8 mouse cellular contexts compared by ENCODE assay signal in the genomic region with DNA sequence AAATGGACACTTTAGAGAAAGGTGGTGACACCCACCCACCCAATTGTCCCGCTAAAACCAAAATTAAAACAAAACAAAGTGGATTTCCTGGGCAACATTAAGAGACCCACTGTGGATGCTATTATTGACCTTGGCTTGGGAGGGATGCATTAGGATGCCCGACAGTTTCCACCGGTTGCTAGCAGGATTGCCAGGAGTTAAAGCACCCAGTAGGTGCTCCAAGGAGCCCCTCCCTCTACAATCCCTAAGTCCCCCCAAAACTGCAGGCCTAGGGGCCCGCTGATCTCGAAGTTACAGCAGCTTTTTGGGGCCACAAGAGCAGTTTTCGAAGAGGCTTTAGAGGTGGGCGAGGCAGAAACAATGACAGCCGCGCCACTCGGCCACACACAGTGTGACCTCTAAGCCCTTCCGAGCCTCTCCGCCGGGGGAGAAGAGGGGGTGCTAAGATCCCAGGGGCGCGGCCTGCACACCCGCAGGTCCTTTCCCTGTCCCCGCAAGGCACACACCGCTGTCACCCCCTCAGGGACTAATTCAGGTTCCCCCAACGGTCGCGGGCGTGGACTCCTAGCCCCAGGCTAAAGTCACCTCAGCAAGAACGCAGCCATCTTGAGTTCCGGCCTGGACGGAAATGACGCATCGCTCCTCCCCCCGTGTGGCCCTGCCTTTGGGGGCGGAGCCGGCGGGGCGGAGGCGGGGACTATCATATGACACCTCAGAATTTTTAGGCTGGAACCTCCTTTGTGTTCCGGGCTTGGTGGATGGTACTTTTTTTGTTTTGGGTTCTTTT. TPM values are rescaled to one million over a fixed set of nuclear protein-coding genes. Genes with fewer than 3 reads are reported as not detected.
A peak's percentile ranks its signal among the peaks of the same experiment; 100 is the strongest.
DNase-seq lines count a peak whose midpoint lies in the region; ATAC-seq lines count a peak whose summit lies in the region.

A gene (minus strand): TSS at position 630 of the 787 bp plus-strand sequence.
A gene (plus strand): TSS at position 738 of the 787 bp plus-strand sequence.

- H3K27me3 ChIP-seq in heart, embryonic 14.5 days (ENCODE audit: control insufficient read depth, insufficient read depth, low read length) = no peaks in the 10 kb centered on the region
- H3K27me3 ChIP-seq in liver, embryonic 13.5 days = peaks cover 7% of the 10 kb centered on the region; the same call in 1 of the 2 replicates
- H3K27me3 ChIP-seq in stomach, embryonic 16.5 days (ENCODE audit: control insufficient read depth, insufficient read depth, low read length) = no peaks in the 10 kb centered on the region

- ATAC-seq in CD4-positive, CD25-positive, alpha-beta regulatory T cell, adult 4 months = peak; percentile 99
- peak; percentile 95 for ATAC-seq in heart, embryonic 14.5 days (ENCODE audit: insufficient number of reproducible peaks, insufficient read depth, low FRiP score, low read depth)
- ATAC-seq in liver, embryonic 13.5 days (ENCODE audit: low read depth) = peak; percentile 97
- ATAC-seq in stomach, embryonic 16.5 days (ENCODE audit: insufficient read depth, low FRiP score) = peak; percentile 95

- peak within 1 kb of the TSS; percentile 95 to 97 for H3K4me3 ChIP-seq in heart, embryonic 14.5 days (ENCODE audit: control insufficient read depth in 1 of 2, insufficient read depth in 1 of 2, low read depth in 1 of 2, low read length in 2 of 2)
- peak within 1 kb of the TSS; percentile 77 for H3K4me3 ChIP-seq in liver, embryonic 13.5 days (replicated peaks)
- H3K4me3 ChIP-seq in stomach, embryonic 16.5 days (replicated peaks; ENCODE audit: low read length) = peak within 1 kb of the TSS; percentile 77

- no peaks in the 10 kb centered on the region for H3K9me3 ChIP-seq in heart, embryonic 14.5 days (ENCODE audit: control insufficient read depth, low read length)
- H3K9me3 ChIP-seq in liver, embryonic 13.5 days (replicated peaks) = no peaks in the 10 kb centered on the region
- H3K9me3 ChIP-seq in stomach, embryonic 16.5 days (replicated peaks; ENCODE audit: control insufficient read depth, low read length) = no peaks in the 10 kb centered on the region

- peak within 1 kb of the TSS; percentile 87 to 93 for H3K27ac ChIP-seq in heart, embryonic 14.5 days (replicated peaks in 1 of 2; ENCODE audit: control insufficient read depth in 1 of 2, insufficient read depth in 1 of 2, low read depth in 2 of 2, low read length in 2 of 2)
- peak within 1 kb of the TSS; percentile 76 for H3K27ac ChIP-seq in liver, embryonic 13.5 days
- H3K27ac ChIP-seq in stomach, embryonic 16.5 days (ENCODE audit: low read length) = peak within 1 kb of the TSS; percentile 72

- WGBS in heart, embryonic 14.5 days = under 1% methylated on average over 34 of the region's 34 CpGs
- under 1% methylated on average over 34 of the region's 34 CpGs for WGBS in liver, embryonic 13.5 days (ENCODE audit: insufficient replicate concordance)
- WGBS in stomach, embryonic 16.5 days = under 1% methylated on average over 34 of the region's 34 CpGs

- peak; percentile 95 for DNase-seq in c-Kit-negative CD71-positive TER-119-positive erythroid progenitor cells, embryonic 14.5 days (ENCODE audit: low read depth, low spot score)
- peak; percentile 86 for DNase-seq in fibroblast of lung, adult 2 months (ENCODE audit: low read depth)
- DNase-seq in kidney, postnatal 14 days = peak; percentile 96
- DNase-seq in liver, embryonic 13.5 days = peak; percentile 95
- DNase-seq in neural tube, embryonic 10.5 days (ENCODE audit: extremely low spot score, low spot score) = peak; percentile 94

- H3K4me1 ChIP-seq in heart, embryonic 14.5 days (ENCODE audit: control insufficient read depth in 2 of 2, insufficient read depth in 2 of 2, low read length in 2 of 2) = peaks cover 5 to 15% of the 10 kb centered on the region in 2 experiments
- peaks cover 30% of the 10 kb centered on the region for H3K4me1 ChIP-seq in liver, embryonic 13.5 days (replicated peaks)
- H3K4me1 ChIP-seq in stomach, embryonic 16.5 days (ENCODE audit: control insufficient read depth, insufficient read depth, low read length) = peaks cover 14% of the 10 kb centered on the region

- H3K36me3 ChIP-seq in heart, embryonic 14.5 days (ENCODE audit: control insufficient read depth, insufficient read depth, low read length) = peaks cover 9% of the 10 kb centered on the region
- H3K36me3 ChIP-seq in liver, embryonic 13.5 days = peaks cover 9% of the 10 kb centered on the region
- H3K36me3 ChIP-seq in stomach, embryonic 16.5 days (ENCODE audit: control insufficient read depth, insufficient read depth, low read length) = no peaks in the 10 kb centered on the region

- H3K9ac ChIP-seq in heart, embryonic 14.5 days (ENCODE audit: low read length) = peak within 1 kb of the TSS; percentile 95
- peak within 1 kb of the TSS; percentile 89 for H3K9ac ChIP-seq in liver, embryonic 13.5 days
- H3K9ac ChIP-seq in stomach, embryonic 16.5 days (ENCODE audit: low read length) = peak within 1 kb of the TSS; percentile 94

- peak within 1 kb of the TSS; percentile 87 for H3K4me2 ChIP-seq in heart, embryonic 14.5 days (ENCODE audit: low read length)
- peak within 1 kb of the TSS; percentile 91 for H3K4me2 ChIP-seq in liver, embryonic 13.5 days
- peak within 1 kb of the TSS; percentile 91 for H3K4me2 ChIP-seq in stomach, embryonic 16.5 days (ENCODE audit: low read depth, low read length)

RNA-seq across cellular contexts. Expression of the first gene that starts in this region (rescaled TPM):
- 100 to 1,000 TPM; 135 to 150 TPM for polyA plus RNA-seq in CD4-positive, CD25-positive, alpha-beta regulatory T cell, adult 4 months (2017; shearing (Covaris generic))
- 622 and 642 TPM in 2 replicates for polyA plus RNA-seq in heart, embryonic 14.5 days (2014; fragmentation: Nextera tagmentation; extraction: Ambion mirVana)
- 140 and 164 TPM in 2 replicates for polyA plus RNA-seq in liver, embryonic 13.5 days (2015; fragmentation: Nextera tagmentation; extraction: Ambion mirVana)
- 282 and 298 TPM in 2 replicates for polyA plus RNA-seq in stomach, embryonic 16.5 days (2015; fragmentation: Nextera tagmentation; extraction: Ambion mirVana)

RNA-seq across cellular contexts. Expression of the second gene that starts in this region (rescaled TPM):
- polyA plus RNA-seq in CD4-positive, CD25-positive, alpha-beta regulatory T cell, adult 4 months (2017; shearing (Covaris generic)) = not detected
- polyA plus RNA-seq in heart, embryonic 14.5 days (2014; fragmentation: Nextera tagmentation; extraction: Ambion mirVana) = not detected in 2 replicates
- 0.14 TPM in 1 of 2 replicates, not detected in the other for polyA plus RNA-seq in liver, embryonic 13.5 days (2015; fragmentation: Nextera tagmentation; extraction: Ambion mirVana)
- polyA plus RNA-seq in stomach, embryonic 16.5 days (2015; fragmentation: Nextera tagmentation; extraction: Ambion mirVana) = 2.4 and 2.9 TPM in 2 replicates

Comparison
In these comparisons a context has a peak if more than half of its experiments do, and no peak if none do; other contexts are left out.
1. Peak in every context shown above with its lines: DNase-seq, ATAC-seq, H3K4me3 ChIP-seq and H3K27ac ChIP-seq.